Mouse (Mus musculus): ENCODE data around the gene Tacc2.

DNA sequence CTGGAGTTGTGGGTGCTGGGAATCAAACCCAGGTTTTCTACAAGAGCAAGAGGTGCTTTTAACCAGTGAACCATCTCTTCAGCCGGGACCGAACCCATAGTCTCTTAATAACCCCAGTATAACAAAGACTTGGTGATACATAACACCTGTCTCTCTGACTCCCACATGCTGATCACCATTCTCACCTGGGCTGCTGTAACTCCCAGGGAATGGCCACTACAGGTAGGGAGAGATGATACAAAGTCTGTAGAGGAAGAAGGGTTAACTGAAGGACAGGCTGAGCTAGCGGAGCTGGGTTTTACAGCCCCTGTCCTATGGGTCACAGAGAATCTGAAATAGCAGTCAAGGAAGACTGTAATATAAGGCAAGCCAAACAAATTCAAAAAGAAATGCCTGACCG is 34.1 kb upstream of the Tacc2 start:
- no peak for TF ChIP-seq POLR2A (IDR thresholded peaks at IDR 0.05; ENCODE audit: low read depth, low read length)
- TF ChIP-seq CTCF (IDR thresholded peaks at IDR 0.05; ENCODE audit: extremely low read depth, insufficient read length, insufficient replicate concordance, low read depth, low read length) = no peak

All from small intestine, adult 2 months (tissue).